In genomic region chr6:85218684-85219445, GRCm38 (mm10) we compare ENCODE assay signal across 17 mouse cellular contexts. TPM values are rescaled to one million over a fixed set of nuclear protein-coding genes. Genes with fewer than 3 reads are reported as not detected.
DNase-seq lines count a peak whose midpoint lies in the region; ATAC-seq lines count a peak whose summit lies in the region.
"Had no signal": no experiment of that assay in that cellular context is flagged by ENCODE, and none has a peak within 500 bp of the region (broad histone marks: within the 10 kb centered on the region; RNA-seq: fewer than 3 reads in every experiment).

No protein-coding gene starts in this region.

- H3K27me3 ChIP-seq in forebrain, embryonic 14.5 days (replicated peaks; ENCODE audit: control insufficient read depth, insufficient read depth, low read length), result no peaks in the 10 kb centered on the region
- no peaks in the 10 kb centered on the region for H3K27me3 ChIP-seq in limb, embryonic 13.5 days
- H3K27me3 ChIP-seq: liver, embryonic 13.5 days had no signal

- ATAC-seq in forebrain, embryonic 14.5 days, result peak; percentile 62
- no peak; the same call in 1 of the 2 replicates for ATAC-seq in limb, embryonic 13.5 days (ENCODE audit: low FRiP score, low read depth)
- ATAC-seq: intestine, postnatal 0 days had no signal

- peak; percentile 46 for DNase-seq in adrenal gland, adult 2 months
- no peak for DNase-seq in adrenal gland, postnatal 10 days
- DNase-seq in left cerebral cortex, postnatal 25 days (ENCODE audit: low spot score in 2 of 2), result peak; percentile 31 to 82
- no peak for DNase-seq in left cerebral cortex, postnatal 10 days (ENCODE audit: extremely low spot score in 1 of 2, low spot score in 2 of 2)
- peak; percentile 65 for DNase-seq in forebrain, embryonic 14.5 days (ENCODE audit: low spot score)
- no peak for DNase-seq in natural killer cell, adult 2 months (ENCODE audit: low spot score in 2 of 2)
- DNase-seq in lung, adult 18-20 months, result no peak
- DNase-seq: cerebellum, postnatal 25 days; liver, embryonic 13.5 days; spleen, adult 18-20 months; thymus, adult 2 months had no signal

- peaks cover 35% of the 10 kb centered on the region for H3K4me1 ChIP-seq in forebrain, embryonic 14.5 days (ENCODE audit: control insufficient read depth, insufficient read depth, low read length)
- peaks cover 31% of the 10 kb centered on the region for H3K4me1 ChIP-seq in limb, embryonic 13.5 days
- H3K4me1 ChIP-seq: heart, embryonic 12.5 days; liver, embryonic 13.5 days; megakaryocyte, embryonic 14.5 days had no signal

- H3K4me2 ChIP-seq in forebrain, embryonic 14.5 days (ENCODE audit: low read length), result no peak overlapping the region
- no peak overlapping the region for H3K4me2 ChIP-seq in limb, embryonic 13.5 days (replicated peaks)
- H3K4me2 ChIP-seq: heart, embryonic 12.5 days; liver, embryonic 13.5 days had no signal

- no peaks in the 10 kb centered on the region for H3K9me3 ChIP-seq in forebrain, embryonic 14.5 days (replicated peaks; ENCODE audit: control insufficient read depth, low read length)
- no peaks in the 10 kb centered on the region for H3K9me3 ChIP-seq in limb, embryonic 13.5 days
- H3K9me3 ChIP-seq: heart, embryonic 12.5 days; liver, embryonic 13.5 days; megakaryocyte, embryonic 14.5 days had no signal

- WGBS in forebrain, embryonic 14.5 days, result 32% methylated on average over 5 of the region's 5 CpGs
- 44% methylated on average over 5 of the region's 5 CpGs for WGBS in limb, embryonic 13.5 days

- H3K36me3 ChIP-seq in forebrain, embryonic 14.5 days (ENCODE audit: control insufficient read depth, insufficient read depth, low read length), result no peaks in the 10 kb centered on the region
- no peaks in the 10 kb centered on the region for H3K36me3 ChIP-seq in limb, embryonic 13.5 days
- H3K36me3 ChIP-seq: heart, embryonic 12.5 days; liver, embryonic 13.5 days had no signal

- peak overlapping the region; percentile 86 for H3K27ac ChIP-seq in forebrain, embryonic 14.5 days (ENCODE audit: low read depth, low read length)
- no peak overlapping the region for H3K27ac ChIP-seq in limb, embryonic 13.5 days
- H3K27ac ChIP-seq: liver, embryonic 13.5 days had no signal

- intact Hi-C loops in left cerebral cortex, postnatal 25 days (cut with DNase I), result loop anchor here (1.0 to 2.0 kb wide), 3 partner anchors 32 to 61 kb away; partner anchors contain the start of gene Emx1
- intact Hi-C loops in left cerebral cortex, postnatal 10 days (cut with DNase I), result no loop called here

- no peak overlapping the region for H3K4me3 ChIP-seq in forebrain, embryonic 14.5 days (ENCODE audit: low read depth, low read length)
- H3K4me3 ChIP-seq in limb, embryonic 13.5 days, result no peak overlapping the region
- H3K4me3 ChIP-seq: heart, embryonic 12.5 days; liver, embryonic 13.5 days; megakaryocyte, embryonic 14.5 days had no signal

- no peak overlapping the region for H3K9ac ChIP-seq in forebrain, embryonic 14.5 days (ENCODE audit: low read length)
- peak overlapping the region; percentile 15; the same call in 1 of the 2 replicates for H3K9ac ChIP-seq in limb, embryonic 13.5 days
- H3K9ac ChIP-seq: heart, embryonic 12.5 days; liver, embryonic 13.5 days had no signal

RNA-seq across cellular contexts. Expression of gene Emx1, which starts 31.6 kb away (rescaled TPM):
- total RNA-seq in adrenal gland, adult 2 months (2021), result not detected
- polyA plus RNA-seq in adrenal gland, adult 2 months (2012; rRNA removed), result not detected in 2 replicates
- total RNA-seq in adrenal gland, postnatal 10 days (2021), result not detected
- total RNA-seq in left cerebral cortex, postnatal 25 days (2021), result 10 to 100 TPM; 33.6 to 33.7 TPM
- 10 to 100 TPM; 40.6 to 46.0 TPM for total RNA-seq in left cerebral cortex, postnatal 10 days (2021)
- 61.3 and 68.6 TPM in 2 replicates for polyA plus RNA-seq in forebrain, embryonic 14.5 days (2014; fragmentation: Nextera tagmentation; extraction: Ambion mirVana)
- 0.60 and 0.64 TPM in 2 replicates for polyA plus RNA-seq in limb, embryonic 13.5 days (2015; fragmentation: Nextera tagmentation; extraction: Ambion mirVana)
- total RNA-seq: MEL; neutrophil, adult 5-6 weeks had no signal
- polyA plus RNA-seq: heart, embryonic 12.5 days; intestine, postnatal 0 days; liver, embryonic 13.5 days had no signal

Comparison
In these comparisons a context has a peak if more than half of its experiments do, and no peak if none do; other contexts are left out.
1. DNase-seq: peak in adrenal gland, adult 2 months (single experiment), left cerebral cortex, postnatal 25 days (2 of 2) and forebrain, embryonic 14.5 days (single experiment); none in adrenal gland, postnatal 10 days (single experiment), left cerebral cortex, postnatal 10 days (0 of 2), natural killer cell, adult 2 months (0 of 2) and lung, adult 18-20 months (0 of 2).
2. RNA of gene Emx1, which starts 31.6 kb away (total RNA-seq): 40.6 to 46.0 TPM in left cerebral cortex, postnatal 10 days and 33.6 to 33.7 TPM in left cerebral cortex, postnatal 25 days; not detected in adrenal gland, adult 2 months and not detected in adrenal gland, postnatal 10 days; every median in the first group is over 10 times any median in the second.